In genomic region chr11:95704970-95705330, GRCm38 (mm10) we compare ENCODE assay signal across 31 mouse cellular contexts. TPM values are rescaled to one million over a fixed set of nuclear protein-coding genes. Genes with fewer than 3 reads are reported as not detected.
DNase-seq lines count a peak whose midpoint lies in the region; ATAC-seq and TF ChIP-seq lines count a peak whose summit lies in the region.
"Had no signal": no experiment of that assay in that cellular context is flagged by ENCODE, and none has a peak within 500 bp of the region (broad histone marks: within the 10 kb centered on the region; RNA-seq: fewer than 3 reads in every experiment).

No protein-coding gene starts in this region.

- H3K9me3 ChIP-seq in kidney, postnatal 0 days (replicated peaks; ENCODE audit: low read length): no peaks in the 10 kb centered on the region
- H3K9me3 ChIP-seq in midbrain, embryonic 11.5 days (ENCODE audit: control insufficient read depth, low read length): no peaks in the 10 kb centered on the region
- no peaks in the 10 kb centered on the region for H3K9me3 ChIP-seq in midbrain, embryonic 16.5 days (replicated peaks; ENCODE audit: control insufficient read depth, low read length, poor library complexity, severe bottlenecking)
- no peaks in the 10 kb centered on the region for H3K9me3 ChIP-seq in heart, embryonic 11.5 days (replicated peaks; ENCODE audit: control insufficient read depth, low read length)
- H3K9me3 ChIP-seq: embryonic facial prominence, embryonic 13.5 days; forebrain, embryonic 10.5 days; heart, embryonic 10.5 days; neural tube, embryonic 15.5 days had no signal

- no peak for TF ChIP-seq CTCF in kidney, postnatal 0 days (IDR thresholded peaks at IDR 0.05; ENCODE audit: low read depth)

- no peaks in the 10 kb centered on the region for H3K36me3 ChIP-seq in kidney, postnatal 0 days (ENCODE audit: insufficient read depth, low read length)
- no peaks in the 10 kb centered on the region for H3K36me3 ChIP-seq in midbrain, embryonic 11.5 days (ENCODE audit: control insufficient read depth, insufficient read depth, low read length)
- H3K36me3 ChIP-seq in midbrain, embryonic 16.5 days (ENCODE audit: control insufficient read depth, insufficient read depth, low read length): no peaks in the 10 kb centered on the region
- H3K36me3 ChIP-seq in heart, embryonic 11.5 days (ENCODE audit: control insufficient read depth, insufficient read depth, low read length): no peaks in the 10 kb centered on the region
- H3K36me3 ChIP-seq: embryonic facial prominence, embryonic 13.5 days; forebrain, embryonic 10.5 days; heart, embryonic 10.5 days; neural tube, embryonic 15.5 days had no signal

- no peak overlapping the region for H3K9ac ChIP-seq in kidney, postnatal 0 days (ENCODE audit: low read depth, low read length)
- no peak overlapping the region for H3K9ac ChIP-seq in midbrain, embryonic 11.5 days (ENCODE audit: low read length)
- H3K9ac ChIP-seq in midbrain, embryonic 16.5 days (ENCODE audit: low read depth, low read length): no peak overlapping the region
- no peak overlapping the region for H3K9ac ChIP-seq in heart, embryonic 11.5 days (ENCODE audit: low read depth, low read length)
- H3K9ac ChIP-seq: embryonic facial prominence, embryonic 13.5 days; hindbrain, embryonic 14.5 days; liver, embryonic 14.5 days; neural tube, embryonic 15.5 days had no signal

- ATAC-seq in kidney, postnatal 0 days (replicated peaks; ENCODE audit: low FRiP score, low read depth): no peak
- ATAC-seq in midbrain, embryonic 11.5 days (ENCODE audit: low FRiP score): no peak
- no peak for ATAC-seq in midbrain, embryonic 16.5 days
- ATAC-seq in heart, embryonic 11.5 days (replicated peaks; ENCODE audit: insufficient number of reproducible peaks, low FRiP score, low TSS enrichment): no peak
- ATAC-seq: CD4-positive, CD25-positive, alpha-beta regulatory T cell, adult 4 months; forebrain, embryonic 16.5 days; intestine, postnatal 0 days had no signal

- no peaks in the 10 kb centered on the region for H3K4me1 ChIP-seq in kidney, postnatal 0 days (replicated peaks; ENCODE audit: insufficient read depth, low read length)
- no peaks in the 10 kb centered on the region for H3K4me1 ChIP-seq in midbrain, embryonic 11.5 days (ENCODE audit: control insufficient read depth, insufficient read depth, low read length)
- no peaks in the 10 kb centered on the region for H3K4me1 ChIP-seq in midbrain, embryonic 16.5 days (ENCODE audit: control insufficient read depth, insufficient read depth, low read length)
- no peaks in the 10 kb centered on the region for H3K4me1 ChIP-seq in heart, embryonic 11.5 days (ENCODE audit: control insufficient read depth, insufficient read depth, low read length)
- H3K4me1 ChIP-seq: neural tube, embryonic 15.5 days had no signal

- no peak overlapping the region for H3K4me3 ChIP-seq in kidney, postnatal 0 days (replicated peaks; ENCODE audit: low read depth, low read length)
- H3K4me3 ChIP-seq in midbrain, embryonic 11.5 days (ENCODE audit: low read depth, low read length): no peak overlapping the region
- no peak overlapping the region for H3K4me3 ChIP-seq in midbrain, embryonic 16.5 days (ENCODE audit: low read depth, low read length)
- no peak overlapping the region for H3K4me3 ChIP-seq in heart, embryonic 11.5 days (ENCODE audit: low read depth, low read length)
- H3K4me3 ChIP-seq: embryonic facial prominence, embryonic 13.5 days; forebrain, embryonic 10.5 days; heart, embryonic 10.5 days; neural tube, embryonic 15.5 days had no signal

- H3K27me3 ChIP-seq in kidney, postnatal 0 days (ENCODE audit: insufficient read depth, low read length): no peaks in the 10 kb centered on the region
- H3K27me3 ChIP-seq in midbrain, embryonic 11.5 days (ENCODE audit: control insufficient read depth, insufficient read depth, low read length): no peaks in the 10 kb centered on the region
- no peaks in the 10 kb centered on the region for H3K27me3 ChIP-seq in midbrain, embryonic 16.5 days (ENCODE audit: control insufficient read depth, insufficient read depth, low read depth, low read length)
- no peaks in the 10 kb centered on the region for H3K27me3 ChIP-seq in heart, embryonic 11.5 days (ENCODE audit: control insufficient read depth, insufficient read depth, low read length)
- H3K27me3 ChIP-seq: embryonic facial prominence, embryonic 13.5 days; neural tube, embryonic 15.5 days had no signal

- WGBS in kidney, postnatal 0 days: 63% methylated on average over 4 of the region's 4 CpGs
- WGBS in midbrain, embryonic 11.5 days: 56% methylated on average over 4 of the region's 4 CpGs
- WGBS in midbrain, embryonic 16.5 days: 51% methylated on average over 4 of the region's 4 CpGs
- 63% methylated on average over 4 of the region's 4 CpGs for WGBS in heart, embryonic 11.5 days (ENCODE audit: insufficient replicate concordance)

- H3K27ac ChIP-seq in kidney, postnatal 0 days: no peak overlapping the region
- H3K27ac ChIP-seq in midbrain, embryonic 11.5 days (ENCODE audit: low read depth, low read length): no peak overlapping the region
- H3K27ac ChIP-seq in midbrain, embryonic 16.5 days (ENCODE audit: low read length): no peak overlapping the region
- no peak overlapping the region for H3K27ac ChIP-seq in heart, embryonic 11.5 days (ENCODE audit: low read depth, low read length)
- H3K27ac ChIP-seq: embryonic facial prominence, embryonic 13.5 days; forebrain, embryonic 10.5 days; heart, embryonic 10.5 days; hindbrain, embryonic 14.5 days; liver, embryonic 14.5 days; macrophage; neural tube, embryonic 15.5 days had no signal

- peak; percentile 8 for DNase-seq in kidney, postnatal 0 days (ENCODE audit: low spot score)
- DNase-seq in kidney, adult 9 months: no peak
- DNase-seq in midbrain, embryonic 11.5 days (ENCODE audit: low spot score, missing footprints): peak; percentile 57
- peak; percentile 97 for DNase-seq in R1 (ENCODE audit: low read depth, low spot score)
- no peak for DNase-seq in right cerebral cortex, postnatal 25 days
- DNase-seq: adrenal gland, postnatal 14 days; cerebellum, adult 18-20 months; cerebellum, postnatal 10 days; gastrocnemius, postnatal 10 days; kidney, postnatal 4 days; layer of hippocampus, adult 9-11 months; left cerebral cortex, postnatal 4 days; lung, adult 2 months; lung, postnatal 10 days; midbrain, embryonic 14.5 days; retina, postnatal 1 day; right cerebral cortex, postnatal 14 days; thymus, adult 2 months; thymus, postnatal 36 days had no signal

- H3K4me2 ChIP-seq in kidney, postnatal 0 days (ENCODE audit: low read length): no peak overlapping the region
- no peak overlapping the region for H3K4me2 ChIP-seq in midbrain, embryonic 11.5 days
- no peak overlapping the region for H3K4me2 ChIP-seq in midbrain, embryonic 16.5 days (ENCODE audit: low read length)
- H3K4me2 ChIP-seq in heart, embryonic 11.5 days: no peak overlapping the region
- H3K4me2 ChIP-seq: embryonic facial prominence, embryonic 13.5 days; hindbrain, embryonic 14.5 days; neural tube, embryonic 15.5 days had no signal

RNA-seq across cellular contexts. Expression of gene Zfp652, which starts 7.5 kb away (rescaled TPM):
- polyA plus RNA-seq in kidney, postnatal 0 days (2015; fragmentation: Nextera tagmentation; extraction: Ambion mirVana): 14.8 and 17.1 TPM in 2 replicates
- polyA plus RNA-seq in midbrain, embryonic 11.5 days (2014; fragmentation: Nextera tagmentation; extraction: Ambion mirVana): 10.2 and 10.4 TPM in 2 replicates
- polyA plus RNA-seq in midbrain, embryonic 16.5 days (2015; fragmentation: Nextera tagmentation; extraction: Ambion mirVana): 21.1 and 26.3 TPM in 2 replicates
- polyA plus RNA-seq in heart, embryonic 11.5 days (2014; fragmentation: Nextera tagmentation; extraction: Ambion mirVana): 5.6 and 7.3 TPM in 2 replicates

RNA-seq across cellular contexts. Expression of gene B130006D01Rik, which starts 18.4 kb away (rescaled TPM):
- polyA plus RNA-seq in kidney, postnatal 0 days (2015; fragmentation: Nextera tagmentation; extraction: Ambion mirVana): 0.22 and 0.42 TPM in 2 replicates
- polyA plus RNA-seq in midbrain, embryonic 11.5 days (2014; fragmentation: Nextera tagmentation; extraction: Ambion mirVana): 0.39 and 1.1 TPM in 2 replicates
- polyA plus RNA-seq in midbrain, embryonic 16.5 days (2015; fragmentation: Nextera tagmentation; extraction: Ambion mirVana): 1.3 and 1.4 TPM in 2 replicates
- polyA plus RNA-seq in heart, embryonic 11.5 days (2014; fragmentation: Nextera tagmentation; extraction: Ambion mirVana): 0.70 and 1.1 TPM in 2 replicates

RNA-seq across cellular contexts. Expression of gene Phb, which starts 38.2 kb away (rescaled TPM):
- 318 and 344 TPM in 2 replicates for polyA plus RNA-seq in kidney, postnatal 0 days (2015; fragmentation: Nextera tagmentation; extraction: Ambion mirVana)
- 195 TPM in 2 replicates for polyA plus RNA-seq in midbrain, embryonic 11.5 days (2014; fragmentation: Nextera tagmentation; extraction: Ambion mirVana)
- polyA plus RNA-seq in midbrain, embryonic 16.5 days (2015; fragmentation: Nextera tagmentation; extraction: Ambion mirVana): 195 and 197 TPM in 2 replicates
- polyA plus RNA-seq in heart, embryonic 11.5 days (2014; fragmentation: Nextera tagmentation; extraction: Ambion mirVana): 273 and 295 TPM in 2 replicates

Comparison
In these comparisons a context has a peak if more than half of its experiments do, and no peak if none do; other contexts are left out.
1. DNase-seq: peak in kidney, postnatal 0 days (single experiment), midbrain, embryonic 11.5 days (single experiment) and R1 (single experiment); none in kidney, adult 9 months (single experiment) and right cerebral cortex, postnatal 25 days (single experiment).